In genomic region chr11:93653401-93653800, GRCm38 (mm10) we compare ENCODE assay signal across 24 mouse cellular contexts.
DNase-seq lines count a peak whose midpoint lies in the region; ATAC-seq lines count a peak whose summit lies in the region.
"Had no signal": no experiment of that assay in that cellular context is flagged by ENCODE, and none has a peak within 500 bp of the region (broad histone marks: within the 10 kb centered on the region; RNA-seq: fewer than 3 reads in every experiment).

No protein-coding gene starts in this region.

- 84% methylated on average over 3 of the region's 3 CpGs for WGBS in forebrain, embryonic 10.5 days

- H3K4me1 ChIP-seq in forebrain, embryonic 10.5 days = peaks cover 12% of the 10 kb centered on the region
- H3K4me1 ChIP-seq: forebrain, embryonic 15.5 days; heart, embryonic 12.5 days; lung, embryonic 15.5 days; midbrain, embryonic 15.5 days had no signal

- ATAC-seq in cerebellum, adult (ENCODE audit: insufficient number of reproducible peaks, low FRiP score, low TSS enrichment) = no peak
- ATAC-seq: forebrain, embryonic 15.5 days; intestine, postnatal 0 days; midbrain, embryonic 15.5 days; Patski had no signal

- no peaks in the 10 kb centered on the region for H3K9me3 ChIP-seq in forebrain, embryonic 10.5 days
- H3K9me3 ChIP-seq: forebrain, embryonic 15.5 days; heart, embryonic 12.5 days; limb, embryonic 13.5 days; lung, embryonic 15.5 days; midbrain, embryonic 10.5 days; midbrain, embryonic 15.5 days; neural tube, embryonic 15.5 days had no signal

- intact Hi-C loops in gastrocnemius, postnatal 36 days (cut with DNase I) = no loop called here

- H3K27ac ChIP-seq in forebrain, embryonic 10.5 days = no peak overlapping the region
- H3K27ac ChIP-seq: forebrain, embryonic 15.5 days; hindbrain, embryonic 14.5 days; limb, embryonic 13.5 days; lung, embryonic 15.5 days; midbrain, embryonic 10.5 days; midbrain, embryonic 15.5 days; neural tube, embryonic 15.5 days had no signal

- peak; percentile 22 for DNase-seq in cerebellum, adult 11 months
- DNase-seq in Muller cell, postnatal 12 days (ENCODE audit: inconsistent ontology term) = peak; percentile 79
- peak; percentile 44 for DNase-seq in cerebellum, adult 8-10 months
- peak; percentile 46 to 65 for DNase-seq in cerebellum, postnatal 25 days
- no peak for DNase-seq in gastrocnemius, postnatal 36 days
- no peak for DNase-seq in forebrain, embryonic 10.5 days (ENCODE audit: extremely low spot score, low spot score)
- DNase-seq: adrenal gland, postnatal 25 days; gastrocnemius, postnatal 10 days; heart, adult 11 months; kidney, adult 9 months; kidney, postnatal 25 days; thymus, postnatal 4 days had no signal

- H3K4me3 ChIP-seq in forebrain, embryonic 10.5 days = no peak overlapping the region
- H3K4me3 ChIP-seq: forebrain, embryonic 15.5 days; heart, embryonic 12.5 days; limb, embryonic 13.5 days; lung, embryonic 15.5 days; midbrain, embryonic 10.5 days; midbrain, embryonic 15.5 days; neural tube, embryonic 15.5 days had no signal

- no peaks in the 10 kb centered on the region for H3K27me3 ChIP-seq in forebrain, embryonic 10.5 days (ENCODE audit: poor library complexity, severe bottlenecking)
- H3K27me3 ChIP-seq: forebrain, embryonic 15.5 days; heart, embryonic 12.5 days; lung, embryonic 15.5 days; midbrain, embryonic 15.5 days; neural tube, embryonic 15.5 days; Patski had no signal

- H3K36me3 ChIP-seq in forebrain, embryonic 10.5 days (replicated peaks) = no peaks in the 10 kb centered on the region
- H3K36me3 ChIP-seq: forebrain, embryonic 15.5 days; G1E; heart, embryonic 12.5 days; limb, embryonic 13.5 days; lung, embryonic 15.5 days; midbrain, embryonic 10.5 days; midbrain, embryonic 15.5 days; neural tube, embryonic 15.5 days had no signal

Comparison
In these comparisons a context has a peak if more than half of its experiments do, and no peak if none do; other contexts are left out.
1. DNase-seq: peak in cerebellum, adult 11 months (single experiment), Muller cell, postnatal 12 days (single experiment), cerebellum, adult 8-10 months (single experiment) and cerebellum, postnatal 25 days (2 of 2); none in gastrocnemius, postnatal 36 days (0 of 2) and forebrain, embryonic 10.5 days (single experiment).